Mouse (Mus musculus) olfactory bulb, adult 2 months (tissue): ENCODE results near the gene Slc26a5.

Source experiments
- CTCF ChIP-seq: fragments of 200-500 bp; IDR thresholded peaks from 2 replicates; pipeline ENCODE4 v1.5.1; 2012; ENCODE audit warnings: low read depth, mild to moderate bottlenecking, low read length, moderate library complexity; ENCODE audit not compliant: insufficient read depth
- POLR2A ChIP-seq: fragments of 200-500 bp; IDR thresholded peaks from 2 replicates; pipeline ENCODE4 v1.6.1; 2012; ENCODE audit warnings: mild to moderate bottlenecking, low read depth, low read length, moderate library complexity; ENCODE audit not compliant: insufficient read depth

GRCm38 (mm10) chr5:21912835-21913530, 47.6 kb upstream of the Slc26a5 start:
- TF ChIP-seq CTCF (no peak), POLR2A (no peak)
